Mouse (Mus musculus) retina, embryonic 14.5 days (tissue): ENCODE measurements around the gene Clcf1.
A peak's percentile ranks its signal among the peaks of the same experiment; 100 is the strongest.

ENCODE experiments used
- DNase-seq: peaks from one replicate; pipeline ENCODE4 v3.0.0-alpha.2; 2015; ENCODE audit warnings: low spot score

Gene Clcf1

GRCm38 (mm10) chr19:4193129-4193528 lies 20.9 kb upstream of the Clcf1 start:
- no peak for DNase-seq

DNA sequence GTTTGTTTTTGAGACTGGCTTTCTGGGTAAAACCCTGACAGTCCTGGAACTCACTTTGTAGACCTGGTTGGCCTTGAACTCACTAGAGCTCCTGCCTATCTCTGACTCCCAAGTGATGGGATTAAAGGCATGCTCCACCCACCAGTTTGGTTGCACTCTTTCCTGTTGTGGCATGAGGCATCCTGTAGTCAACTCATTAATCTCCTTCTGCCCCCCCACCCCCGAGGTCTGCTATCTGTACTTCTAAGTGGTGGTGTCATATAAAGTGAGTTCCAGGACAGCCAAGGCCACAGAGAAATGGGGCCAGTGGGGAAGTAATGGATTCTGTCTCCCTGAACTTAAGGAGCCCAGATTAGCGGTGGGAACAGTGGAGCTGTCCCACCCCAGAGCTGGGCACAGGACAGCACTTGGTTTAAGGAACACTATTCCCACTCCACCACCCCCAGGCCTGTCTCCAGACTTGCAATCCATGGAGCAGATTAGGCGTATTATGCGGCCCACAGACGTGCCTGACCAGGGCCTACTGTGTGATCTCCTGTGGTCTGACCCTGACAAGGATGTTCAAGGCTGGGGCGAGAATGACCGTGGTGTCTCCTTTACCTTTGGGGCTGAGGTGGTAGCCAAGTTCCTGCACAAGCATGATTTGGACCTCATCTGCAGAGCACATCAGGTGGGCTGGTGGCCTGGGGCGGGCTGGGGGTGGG lies 19.9 kb upstream of the Clcf1 start:
- no peak for DNase-seq

GRCm38 (mm10) chr19:4194776-4195650 lies 19.0 kb upstream of the Clcf1 start:
- no peak for DNase-seq

- no peak for DNase-seq
Measured at GRCm38 (mm10) chr19:4196048-4196447, 18.0 kb upstream of the Clcf1 start.

DNA sequence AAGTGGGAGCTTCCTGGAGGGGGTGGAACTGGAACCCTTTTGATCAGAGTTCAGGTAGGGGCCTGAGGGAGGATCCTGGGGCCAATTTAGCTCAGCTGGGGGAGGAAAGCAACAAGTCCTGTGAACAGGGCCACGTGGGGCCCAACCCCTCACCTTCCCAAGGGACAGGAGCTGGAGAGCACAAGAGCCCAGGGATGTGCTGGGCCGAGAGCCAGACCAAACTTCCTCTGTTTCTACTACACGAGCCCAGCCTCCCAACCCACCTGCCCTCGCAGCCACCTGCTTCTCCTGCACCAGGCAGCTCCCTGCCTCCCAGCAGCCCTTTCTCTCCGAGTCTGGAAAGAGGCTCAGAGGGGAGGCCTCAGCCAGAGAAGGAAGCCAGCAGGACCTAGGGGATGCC lies 17.5 kb upstream of the Clcf1 start:
- no peak for DNase-seq

DNA sequence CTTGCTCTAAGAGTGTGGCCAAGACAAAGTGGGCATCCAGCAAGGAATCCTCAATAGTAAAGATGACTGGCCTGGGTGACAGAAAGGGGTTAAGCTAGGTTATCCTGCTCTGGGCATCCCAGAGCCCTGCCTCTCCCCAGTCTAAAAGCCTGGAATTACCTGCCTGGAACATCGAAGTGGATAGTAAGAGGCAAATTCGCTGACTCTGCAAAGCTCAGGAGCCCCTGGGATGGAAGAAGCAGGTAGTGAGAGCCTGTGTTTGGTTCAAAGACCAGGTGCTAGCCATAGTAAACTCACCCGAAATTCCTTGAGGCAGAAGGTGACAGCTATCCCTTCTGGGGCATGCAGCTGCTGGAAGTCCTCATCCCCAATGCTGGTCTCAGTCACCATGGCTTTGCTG lies 16.9 kb upstream of the Clcf1 start:
- no peak for DNase-seq

DNA sequence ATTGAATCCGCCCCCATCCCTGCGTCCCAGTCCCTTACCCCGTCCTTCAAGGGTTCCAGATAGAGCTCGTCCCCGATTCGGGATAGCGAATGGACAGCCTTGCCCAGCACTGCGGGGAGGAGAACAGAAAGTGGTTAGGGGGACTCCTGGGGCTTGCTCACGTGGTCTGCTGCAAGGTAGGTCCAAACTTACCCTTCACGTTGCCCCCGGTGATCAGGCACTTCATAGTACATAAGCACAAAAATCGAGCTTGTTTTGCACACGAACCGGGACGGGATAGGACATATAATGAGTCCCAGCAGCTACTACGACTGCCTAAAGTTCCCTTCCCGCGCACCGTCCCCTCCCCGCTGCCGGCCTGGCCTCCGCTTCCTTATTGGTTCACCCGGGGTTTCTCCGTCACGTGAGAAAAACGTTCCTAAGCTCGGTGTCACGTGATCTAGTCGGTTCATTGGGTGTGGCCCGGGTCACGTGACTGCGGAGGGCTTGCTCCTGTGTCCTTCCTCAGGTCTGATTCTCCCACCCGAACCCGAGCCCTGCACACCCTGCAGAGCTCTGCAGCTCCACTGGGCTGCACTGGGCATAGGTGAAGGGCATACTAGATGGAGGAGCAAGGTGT lies 12.6 kb upstream of the Clcf1 start, which contains the start of gene Rad9a:
Rad9a (minus strand) TSS at position 372 of the 619 bp plus-strand sequence.
- DNase-seq, result peak; percentile 98

DNA sequence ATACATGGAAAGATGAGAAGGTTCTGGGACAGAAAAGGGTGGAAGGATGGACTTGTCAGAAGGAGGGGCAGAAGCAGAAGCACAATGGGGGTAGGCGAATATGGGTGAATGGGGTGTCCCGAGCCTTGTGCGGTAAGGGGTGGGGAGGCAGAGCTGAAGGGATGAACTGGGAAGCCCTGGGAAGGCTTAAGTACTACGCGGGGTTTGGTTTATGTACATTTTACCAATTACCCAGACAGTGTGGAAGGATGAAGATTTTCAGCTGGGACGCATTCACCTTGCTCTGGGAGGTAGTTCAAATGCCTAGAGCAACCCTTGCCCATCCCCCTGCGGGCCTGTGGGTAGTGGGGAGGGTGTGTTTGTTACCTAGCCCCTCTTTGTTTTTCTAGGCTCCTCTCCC lies 11.9 kb upstream of the Clcf1 start:
- no peak for DNase-seq

DNA sequence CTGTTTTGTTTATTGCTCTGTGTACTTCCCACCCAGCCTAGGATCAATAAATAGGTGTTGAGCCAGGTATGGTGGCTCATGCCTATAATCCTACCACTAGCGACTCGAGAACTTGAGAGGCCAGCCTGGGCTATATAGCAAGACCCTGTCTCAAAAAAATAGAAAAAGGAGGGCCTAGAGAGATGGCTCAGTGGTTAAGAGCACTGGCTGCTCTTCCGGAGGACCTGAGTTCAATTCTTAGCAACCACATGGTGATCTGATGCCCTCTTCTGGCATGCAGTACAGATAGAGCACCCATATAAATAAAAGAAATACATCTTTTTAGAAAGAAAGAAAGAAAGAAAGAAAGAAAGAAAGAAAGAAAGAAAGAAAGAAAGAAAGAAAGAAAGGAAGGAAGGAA lies 10.9 kb upstream of the Clcf1 start:
- DNase-seq, result no peak

DNA sequence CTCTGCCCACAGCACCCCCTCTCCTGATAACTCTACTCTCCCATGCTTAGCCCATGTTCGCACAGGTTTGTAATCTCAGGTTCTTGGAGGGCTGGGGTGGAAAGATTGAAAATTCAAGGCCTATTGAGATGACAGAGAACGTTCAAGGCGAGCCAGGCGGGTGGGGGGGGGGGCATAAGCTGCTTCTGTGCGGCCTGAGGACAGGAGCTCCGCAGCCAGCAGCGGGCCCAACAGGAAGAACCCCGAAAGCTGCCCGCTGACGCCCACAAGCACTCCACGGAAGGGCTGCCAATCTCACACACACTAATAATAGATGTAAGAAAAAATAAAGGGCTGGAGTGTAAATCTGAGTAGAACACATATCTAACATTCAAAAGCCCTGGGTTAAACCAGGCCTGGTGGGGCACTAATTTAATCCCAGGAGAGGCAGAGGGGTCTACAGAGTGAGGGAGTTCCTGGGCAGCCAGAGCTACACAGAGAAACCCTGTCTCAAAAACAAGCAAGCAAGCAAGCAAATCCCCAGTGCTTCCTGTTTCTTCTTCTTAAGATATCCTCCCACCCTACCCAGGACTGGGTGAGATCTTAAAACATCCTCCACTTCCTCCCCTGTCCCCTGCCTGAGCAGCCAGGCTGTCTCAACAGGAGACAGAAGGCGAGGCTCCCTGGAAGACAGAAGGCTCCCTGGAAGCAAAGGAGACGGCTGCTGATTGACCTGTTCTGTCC lies 10.3 kb upstream of the Clcf1 start:
- DNase-seq, result no peak

- DNase-seq, result no peak
Measured at GRCm38 (mm10) chr19:4204889-4205288, 9.1 kb upstream of the Clcf1 start.

DNA sequence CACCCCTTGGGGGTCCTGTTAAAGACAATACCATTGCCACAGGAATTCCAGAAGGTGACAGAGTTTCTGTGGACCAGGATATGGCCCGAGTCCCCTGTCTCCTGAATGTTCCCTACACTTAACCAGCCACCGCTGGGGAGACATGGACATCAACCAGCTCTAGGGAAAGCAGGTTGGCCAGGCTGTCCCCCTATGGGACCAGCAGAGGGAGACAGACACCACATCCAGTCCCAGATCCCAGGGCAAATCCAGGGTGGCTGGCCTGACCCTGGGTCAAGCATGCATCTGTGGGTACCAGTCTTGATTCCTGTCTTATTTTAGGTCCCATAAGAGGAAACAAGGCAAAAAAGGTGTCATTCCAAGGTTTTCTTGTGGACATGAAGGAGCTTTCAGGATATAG lies 7.1 kb upstream of the Clcf1 start:
- peak; percentile 89 for DNase-seq

- no peak for DNase-seq
Measured at GRCm38 (mm10) chr19:4208563-4208962, 5.5 kb upstream of the Clcf1 start.

GRCm38 (mm10) chr19:4211891-4212588 lies 2.0 kb upstream of the Clcf1 start:
- no peak for DNase-seq

DNA sequence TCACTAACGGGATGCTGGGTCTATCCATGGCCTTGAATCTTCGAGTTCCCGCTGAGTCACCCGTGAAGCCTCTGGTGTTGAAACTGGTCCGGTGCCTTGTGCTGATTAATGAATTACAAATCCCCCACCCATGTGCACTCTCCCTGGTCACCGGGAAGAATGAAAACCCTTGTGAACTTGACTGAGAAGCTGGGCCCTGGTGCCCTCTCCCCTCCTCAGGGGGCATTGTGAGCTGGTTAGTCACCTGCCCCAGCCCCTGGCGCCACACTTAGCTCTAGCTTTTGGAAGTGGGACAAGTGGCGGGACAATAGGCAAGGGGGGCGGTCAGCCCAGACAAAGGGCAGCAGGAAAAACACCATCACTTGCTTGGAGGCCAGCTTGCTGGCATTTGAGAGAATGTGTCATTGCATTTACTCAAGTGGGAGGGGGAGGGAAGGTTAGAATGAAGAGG lies 489 bp upstream of the Clcf1 start:
- DNase-seq, result no peak

GRCm38 (mm10) chr19:4214771-4215450 lies 873 bp downstream of the Clcf1 start:
- peak; percentile 56 for DNase-seq

- no peak for DNase-seq
Measured at GRCm38 (mm10) chr19:4215451-4215840, 1.4 kb downstream of the Clcf1 start.

DNA sequence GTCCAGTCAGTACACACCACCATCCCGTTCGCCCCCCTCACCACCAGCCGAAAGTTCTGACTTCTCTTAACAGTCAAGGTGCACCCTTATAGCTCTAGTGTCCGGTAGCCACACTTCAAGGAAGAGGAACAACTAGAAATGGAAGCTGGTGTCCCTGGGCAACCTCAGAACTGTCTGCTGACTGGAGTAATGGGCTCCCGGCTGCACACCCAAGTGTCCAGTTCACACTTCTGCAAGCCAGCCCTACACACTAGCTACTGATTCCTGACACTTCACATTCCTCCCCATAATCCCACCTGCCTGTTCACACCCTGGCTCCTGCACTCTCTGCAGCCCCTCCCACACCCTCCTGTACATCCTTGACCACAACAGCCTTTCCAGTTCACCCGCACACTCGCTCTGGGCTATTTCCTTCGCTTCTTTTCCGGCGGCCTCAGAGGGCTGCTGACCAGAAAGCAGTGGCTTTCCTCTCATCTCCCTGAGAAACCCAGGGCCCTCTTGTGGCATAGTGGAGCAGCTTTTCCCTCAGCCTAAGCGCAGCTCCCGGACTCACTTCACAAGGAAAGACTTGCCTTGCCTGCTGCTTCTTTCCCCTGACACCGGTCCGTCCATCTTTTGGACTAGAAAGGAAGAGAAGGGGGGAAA lies 2.1 kb downstream of the Clcf1 start:
- DNase-seq, result peak; percentile 69

- no peak for DNase-seq
Measured at GRCm38 (mm10) chr19:4217140-4217539, 3.1 kb downstream of the Clcf1 start.

GRCm38 (mm10) chr19:4217855-4218254 lies 3.8 kb downstream of the Clcf1 start:
- no peak for DNase-seq
